17 mouse cellular contexts compared by ENCODE assay signal in the genomic region with DNA sequence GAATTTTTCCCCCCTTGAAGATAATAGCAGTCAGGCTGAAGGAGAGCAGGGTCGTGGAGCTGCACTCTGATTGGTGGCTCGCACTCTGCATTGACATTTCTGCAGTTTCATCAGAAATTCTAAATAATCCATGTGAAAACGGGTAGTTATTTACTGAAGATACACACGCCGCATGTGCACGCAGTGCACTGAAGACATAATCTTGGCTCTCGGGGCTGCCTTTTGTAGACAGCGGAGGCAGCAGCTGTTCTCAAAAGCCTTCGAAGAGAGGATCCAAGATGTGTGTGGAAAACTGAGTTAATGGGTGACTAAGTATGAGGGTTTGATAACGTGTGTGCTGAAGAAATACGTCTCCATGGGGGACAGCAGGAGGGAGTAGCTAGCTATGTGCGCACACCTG.
DNase-seq lines count a peak whose midpoint lies in the region; ATAC-seq and TF ChIP-seq lines count a peak whose summit lies in the region.
"Had no signal": no experiment of that assay in that cellular context is flagged by ENCODE, and none has a peak within 500 bp of the region (broad histone marks: within the 10 kb centered on the region; RNA-seq: fewer than 3 reads in every experiment).

No protein-coding gene starts in this region.

- no peak overlapping the region for H3K4me2 ChIP-seq in midbrain, embryonic 11.5 days
- no peak overlapping the region for H3K4me2 ChIP-seq in hindbrain, embryonic 14.5 days (replicated peaks)
- peak overlapping the region; percentile 17; the same call in 1 of the 2 replicates for H3K4me2 ChIP-seq in midbrain, embryonic 16.5 days (ENCODE audit: low read length)
- H3K4me2 ChIP-seq: limb, embryonic 12.5 days; liver, embryonic 13.5 days had no signal

- H3K9me3 ChIP-seq in midbrain, embryonic 11.5 days (ENCODE audit: control insufficient read depth, low read length) = no peaks in the 10 kb centered on the region
- H3K9me3 ChIP-seq in midbrain, embryonic 10.5 days (replicated peaks) = no peaks in the 10 kb centered on the region
- no peaks in the 10 kb centered on the region for H3K9me3 ChIP-seq in hindbrain, embryonic 14.5 days (ENCODE audit: control insufficient read depth, low read length)
- H3K9me3 ChIP-seq in midbrain, embryonic 16.5 days (replicated peaks; ENCODE audit: control insufficient read depth, low read length, poor library complexity, severe bottlenecking) = no peaks in the 10 kb centered on the region
- H3K9me3 ChIP-seq: limb, embryonic 12.5 days; liver, embryonic 13.5 days had no signal

- H3K36me3 ChIP-seq in midbrain, embryonic 11.5 days (ENCODE audit: control insufficient read depth, insufficient read depth, low read length) = no peaks in the 10 kb centered on the region
- no peaks in the 10 kb centered on the region for H3K36me3 ChIP-seq in midbrain, embryonic 10.5 days
- no peaks in the 10 kb centered on the region for H3K36me3 ChIP-seq in hindbrain, embryonic 14.5 days (replicated peaks; ENCODE audit: control insufficient read depth, insufficient read depth)
- no peaks in the 10 kb centered on the region for H3K36me3 ChIP-seq in midbrain, embryonic 16.5 days (ENCODE audit: control insufficient read depth, insufficient read depth, low read length)
- H3K36me3 ChIP-seq: limb, embryonic 12.5 days; liver, embryonic 13.5 days had no signal

- H3K4me3 ChIP-seq in midbrain, embryonic 11.5 days (ENCODE audit: low read depth, low read length) = no peak overlapping the region
- H3K4me3 ChIP-seq in midbrain, embryonic 10.5 days = no peak overlapping the region
- H3K4me3 ChIP-seq in hindbrain, embryonic 14.5 days (replicated peaks; ENCODE audit: low read length) = no peak overlapping the region
- no peak overlapping the region for H3K4me3 ChIP-seq in midbrain, embryonic 16.5 days (ENCODE audit: low read depth, low read length)
- no peak overlapping the region for H3K4me3 ChIP-seq in left cerebral cortex, adult 2 months
- H3K4me3 ChIP-seq: limb, embryonic 12.5 days; liver, embryonic 13.5 days had no signal

- WGBS in midbrain, embryonic 11.5 days = 85% methylated on average over 12 of the region's 12 CpGs
- 85% methylated on average over 12 of the region's 12 CpGs for WGBS in midbrain, embryonic 10.5 days
- 68% methylated on average over 12 of the region's 12 CpGs for WGBS in hindbrain, embryonic 14.5 days
- whole genome bisulfite sequencing in midbrain, embryonic 16.5 days = 47% methylated on average over 12 of the region's 12 CpGs

- TF ChIP-seq CTCF in left cerebral cortex, adult 2 months (IDR thresholded peaks at IDR 0.05) = no peak

- intact Hi-C loops in left cerebral cortex, adult 2 months (cut with DNase I) = no loop called here

- ATAC-seq in frontal cortex, adult (ENCODE audit: low TSS enrichment) = peak; percentile 55
- no peak for ATAC-seq in midbrain, embryonic 11.5 days (ENCODE audit: low FRiP score)
- ATAC-seq in hindbrain, embryonic 14.5 days (ENCODE audit: low FRiP score) = no peak
- ATAC-seq in midbrain, embryonic 16.5 days = no peak; the same call in 1 of the 2 replicates

- no peak for DNase-seq in frontal cortex, postnatal 25 days (ENCODE audit: low spot score in 2 of 2)
- DNase-seq in midbrain, embryonic 11.5 days (ENCODE audit: low spot score, missing footprints) = no peak
- no peak for DNase-seq in midbrain, embryonic 10.5 days (ENCODE audit: low spot score)
- DNase-seq in hindbrain, embryonic 14.5 days (ENCODE audit: low spot score) = no peak
- no peak for DNase-seq in gastrocnemius, postnatal 4 days (ENCODE audit: low spot score in 2 of 2)
- DNase-seq in left cerebral cortex, adult 2 months (ENCODE audit: extremely low spot score in 1 of 2, low spot score in 2 of 2) = no peak
- DNase-seq: adrenal gland, adult 2 months; cerebellum, adult 18-20 months; cerebellum, postnatal 36 days; heart, postnatal 4 days; kidney, adult 18-20 months; kidney, postnatal 14 days; liver, embryonic 13.5 days; retina, postnatal 1 day had no signal

- no peak overlapping the region for H3K27ac ChIP-seq in midbrain, embryonic 11.5 days (ENCODE audit: low read depth, low read length)
- no peak overlapping the region for H3K27ac ChIP-seq in midbrain, embryonic 10.5 days (replicated peaks)
- peak overlapping the region; percentile 58 for H3K27ac ChIP-seq in hindbrain, embryonic 14.5 days
- peak overlapping the region; percentile 79 for H3K27ac ChIP-seq in midbrain, embryonic 16.5 days (ENCODE audit: low read length)
- H3K27ac ChIP-seq in left cerebral cortex, adult 2 months = no peak overlapping the region
- H3K27ac ChIP-seq: limb, embryonic 12.5 days; liver, embryonic 13.5 days had no signal

- no peaks in the 10 kb centered on the region for H3K27me3 ChIP-seq in midbrain, embryonic 11.5 days (ENCODE audit: control insufficient read depth, insufficient read depth, low read length)
- no peaks in the 10 kb centered on the region for H3K27me3 ChIP-seq in midbrain, embryonic 10.5 days (ENCODE audit: low read depth, poor library complexity, severe bottlenecking)
- 0 out of 2 replicates have a peak, but pooled peaks cover 4% of the 10 kb centered on the region for H3K27me3 ChIP-seq in hindbrain, embryonic 14.5 days (ENCODE audit: control insufficient read depth, insufficient read depth, low read length)
- no peaks in the 10 kb centered on the region for H3K27me3 ChIP-seq in midbrain, embryonic 16.5 days (ENCODE audit: control insufficient read depth, insufficient read depth, low read depth, low read length)
- H3K27me3 ChIP-seq: liver, embryonic 13.5 days had no signal

- H3K9ac ChIP-seq in midbrain, embryonic 11.5 days (ENCODE audit: low read length) = 0 out of 2 replicates have a peak overlapping the region, but pooled peaks have one; percentile 20
- H3K9ac ChIP-seq in hindbrain, embryonic 14.5 days = no peak overlapping the region
- H3K9ac ChIP-seq in midbrain, embryonic 16.5 days (ENCODE audit: low read depth, low read length) = peak overlapping the region; percentile 38; the same call in 1 of the 2 replicates
- H3K9ac ChIP-seq: limb, embryonic 12.5 days; liver, embryonic 13.5 days had no signal

- H3K4me1 ChIP-seq in midbrain, embryonic 11.5 days (ENCODE audit: control insufficient read depth, insufficient read depth, low read length) = no peaks in the 10 kb centered on the region
- peaks cover 19% of the 10 kb centered on the region for H3K4me1 ChIP-seq in midbrain, embryonic 10.5 days
- peaks cover 11% of the 10 kb centered on the region for H3K4me1 ChIP-seq in hindbrain, embryonic 14.5 days (replicated peaks; ENCODE audit: control insufficient read depth, insufficient read depth, low read length)
- peaks cover 20% of the 10 kb centered on the region for H3K4me1 ChIP-seq in midbrain, embryonic 16.5 days (ENCODE audit: control insufficient read depth, insufficient read depth, low read length)
- H3K4me1 ChIP-seq: liver, embryonic 13.5 days had no signal

Comparison
In these comparisons a context has a peak if more than half of its experiments do, and no peak if none do; other contexts are left out.
1. H3K27ac ChIP-seq: peak in hindbrain, embryonic 14.5 days (single experiment) and midbrain, embryonic 16.5 days (single experiment); none in midbrain, embryonic 11.5 days (single experiment), midbrain, embryonic 10.5 days (single experiment) and left cerebral cortex, adult 2 months (single experiment).